Mouse (Mus musculus): ENCODE measurements around the gene Dmd. TPM values are rescaled to one million over a fixed set of nuclear protein-coding genes. Genes with fewer than 3 reads are reported as not detected.

Gene Dmd
- total RNA-seq (2023) = under 1 TPM in 1 of 2 experiments, not detected in 1; 0.50 TPM

DNA sequence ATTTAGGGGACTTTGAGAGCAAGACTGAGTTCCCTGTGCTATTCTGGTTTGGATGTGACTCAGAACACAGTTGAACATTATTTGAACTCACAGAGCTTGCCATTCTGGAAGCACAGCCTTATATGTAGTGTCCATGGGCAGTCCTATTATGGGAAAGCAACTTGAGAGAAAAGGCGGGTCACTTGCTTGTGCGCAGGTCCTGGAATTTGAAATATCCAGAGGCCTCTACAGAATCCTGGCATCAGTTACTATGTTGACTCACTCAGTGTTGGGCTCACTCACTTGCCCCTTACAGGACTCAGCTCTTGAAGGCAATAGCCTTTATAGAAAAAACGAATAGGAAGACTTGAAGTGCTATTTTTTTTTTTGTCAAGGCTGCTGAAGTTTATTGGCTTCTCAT lies at the start of gene Dmd:
TSS of gene Dmd (plus strand) at position 241 of the 400 bp plus-strand sequence.

DNA sequence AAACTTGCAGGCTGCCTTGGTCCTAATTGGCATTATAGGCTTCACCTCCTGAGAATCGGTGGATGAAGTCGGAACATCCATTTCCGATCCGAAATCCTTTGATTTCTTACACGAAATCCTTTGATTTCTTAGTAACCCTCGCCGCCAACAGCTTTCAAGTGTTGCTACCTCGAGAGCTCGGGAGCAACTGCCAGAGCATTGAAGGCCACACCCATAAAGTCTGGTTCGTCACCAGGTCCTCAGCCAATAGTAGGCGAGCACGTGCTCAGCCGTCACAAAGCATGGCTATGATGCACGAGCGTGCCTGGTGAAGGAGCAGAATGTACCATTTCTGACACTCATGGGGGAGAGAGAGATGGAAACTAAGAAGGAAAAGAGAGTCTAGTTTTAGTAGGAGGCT lies 538.9 kb downstream of the Dmd start, which contains the start of gene Tsga8:
TSS of gene Tsga8 (minus strand) at position 327 of the 400 bp plus-strand sequence.

DNA sequence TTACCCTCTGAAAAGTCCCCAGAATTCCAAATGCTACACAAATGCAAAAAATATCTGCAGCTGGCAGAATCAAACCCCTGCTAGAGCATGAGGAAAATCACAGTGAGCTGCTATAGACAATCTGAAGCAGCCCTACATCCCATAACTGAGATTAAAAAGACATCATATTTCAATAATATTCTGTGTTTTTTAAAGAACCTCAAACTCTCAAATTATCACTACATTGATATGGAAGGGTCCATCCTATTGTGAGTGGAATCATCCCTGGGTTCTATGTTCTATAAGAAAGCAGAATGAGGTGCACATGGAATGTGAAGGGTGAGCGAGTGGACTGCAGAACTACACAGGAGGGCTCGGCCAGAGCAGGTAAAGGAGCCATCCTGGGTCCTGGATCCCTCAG lies 2300.7 kb downstream of the Dmd start, which contains the start of gene Fthl17a:
TSS of gene Fthl17a (plus strand) at position 301 of the 400 bp plus-strand sequence.

